Mouse (Mus musculus) G1E-ER4 (cell line): ENCODE data around the gene Nutf2-ps1. TPM values are rescaled to one million over a fixed set of nuclear protein-coding genes. Genes with fewer than 3 reads are reported as not detected.
"Not testable (repeated sequence)": the region's sequence is repeated elsewhere in the genome, so short reads cannot be mapped to it uniquely, and the experiment has no call there.

Source experiments
- GATA1 ChIP-seq: IDR thresholded peaks from one replicate; pipeline ENCODE4 v1.8.0; 2012; ENCODE audit warnings: low read length, inconsistent platforms
- polyA plus RNA-seq: library from polyadenylated mRNA; stranded (reverse); fragments of >175 nt; gene quantifications from 2 replicates; pipeline ENCODE4 v1.2.3, GENCODE M21; 2012

Gene Nutf2-ps1
- 167 and 201 TPM in 2 replicates for polyA plus RNA-seq

DNA sequence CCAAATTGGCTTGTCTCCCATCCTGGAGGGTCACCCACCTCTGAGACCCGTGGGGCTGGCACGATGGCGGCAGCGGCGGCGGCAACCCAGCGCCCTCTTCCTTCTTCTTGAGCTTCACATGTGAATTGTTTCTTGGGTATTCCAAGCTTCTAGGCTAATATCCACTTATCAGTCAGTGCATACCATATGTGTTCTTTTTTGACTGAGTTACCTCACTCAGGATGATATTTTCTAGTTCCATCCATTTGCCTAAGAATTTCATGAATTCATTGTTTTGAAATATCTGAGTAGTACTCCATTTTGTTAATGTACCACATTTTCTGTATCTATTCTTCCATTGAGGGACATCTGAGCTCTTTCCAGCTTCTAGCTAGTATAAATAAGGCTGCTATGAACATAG lies at the start of gene Nutf2-ps1:
Gene Nutf2-ps1 (minus strand): TSS at position 101 of the 400 bp plus-strand sequence.
- not testable (repeated sequence) for TF ChIP-seq GATA1

DNA sequence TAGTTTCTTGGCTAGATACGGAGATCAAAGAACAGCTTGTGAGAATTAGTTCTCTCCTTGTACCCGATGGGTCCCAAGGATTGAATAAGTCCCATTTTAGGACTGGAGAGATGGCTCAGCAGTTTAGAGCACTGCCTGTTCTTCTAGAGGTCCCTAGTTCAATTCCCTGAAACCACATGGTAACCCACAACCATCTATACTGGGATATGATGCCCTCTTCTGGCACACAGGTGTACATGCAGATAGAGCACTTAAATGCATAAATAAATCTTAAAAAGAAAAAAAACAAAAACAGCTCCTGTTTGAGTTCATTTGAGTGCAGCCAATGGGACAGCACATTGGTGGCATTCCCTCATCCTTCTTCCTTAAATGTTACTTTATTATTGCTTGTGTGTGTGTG lies 49.2 kb upstream of the Nutf2-ps1 start:
- TF ChIP-seq GATA1, result no peak

DNA sequence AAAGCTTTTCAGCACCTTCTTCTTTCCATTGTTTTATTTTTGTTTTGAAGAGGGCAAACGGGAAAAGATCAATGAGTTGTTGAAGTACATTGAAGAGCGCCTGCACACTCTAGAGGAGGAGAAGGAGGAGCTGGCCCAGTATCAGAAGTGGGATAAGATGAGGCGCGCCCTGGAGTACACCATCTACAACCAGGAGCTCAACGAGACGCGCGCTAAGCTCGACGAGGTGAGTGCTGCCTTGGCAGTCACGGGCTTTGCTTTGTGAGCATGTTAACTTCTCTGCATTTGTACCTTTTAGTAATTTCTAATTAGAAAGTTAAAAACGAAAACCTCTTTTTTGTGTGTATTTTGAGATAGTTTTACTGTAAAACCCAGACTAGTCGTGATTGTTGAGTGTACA lies 32.8 kb upstream of the Nutf2-ps1 start:
- no peak for TF ChIP-seq GATA1

DNA sequence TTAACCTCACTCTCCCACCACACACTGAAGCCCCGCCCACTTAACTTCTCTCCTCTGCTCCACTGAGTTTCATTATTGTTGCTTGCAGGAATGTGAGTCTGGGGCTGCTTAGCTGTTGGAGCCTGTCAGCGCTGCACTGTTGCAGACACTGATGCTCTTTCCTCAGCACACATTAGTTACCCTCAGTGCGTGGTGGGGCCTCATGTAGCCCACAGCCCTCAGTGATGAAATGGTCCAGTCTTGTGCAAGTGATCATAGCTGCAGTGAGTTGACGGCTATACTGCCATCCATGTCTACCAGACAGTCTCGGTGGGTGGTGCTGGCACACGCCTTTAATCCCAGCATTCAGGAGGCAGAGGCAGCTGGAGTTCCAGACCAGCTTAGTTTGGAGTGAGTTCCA lies 20.1 kb upstream of the Nutf2-ps1 start:
- no peak for TF ChIP-seq GATA1

DNA sequence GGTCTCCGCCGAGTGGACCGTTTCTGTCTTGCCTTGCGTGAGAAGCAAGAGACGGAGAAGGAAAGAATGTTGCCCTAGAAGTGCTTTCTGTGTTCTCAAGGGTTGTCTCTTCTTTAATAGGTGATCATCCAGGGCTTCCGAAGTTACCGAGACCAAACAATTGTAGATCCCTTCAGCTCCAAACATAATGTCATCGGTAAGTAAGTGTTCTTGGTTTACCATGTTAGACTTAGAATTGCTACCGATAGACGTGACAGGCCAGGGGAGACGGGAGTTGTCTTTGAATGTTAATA lies 12.4 kb upstream of the Nutf2-ps1 start:
- TF ChIP-seq GATA1, result no peak

DNA sequence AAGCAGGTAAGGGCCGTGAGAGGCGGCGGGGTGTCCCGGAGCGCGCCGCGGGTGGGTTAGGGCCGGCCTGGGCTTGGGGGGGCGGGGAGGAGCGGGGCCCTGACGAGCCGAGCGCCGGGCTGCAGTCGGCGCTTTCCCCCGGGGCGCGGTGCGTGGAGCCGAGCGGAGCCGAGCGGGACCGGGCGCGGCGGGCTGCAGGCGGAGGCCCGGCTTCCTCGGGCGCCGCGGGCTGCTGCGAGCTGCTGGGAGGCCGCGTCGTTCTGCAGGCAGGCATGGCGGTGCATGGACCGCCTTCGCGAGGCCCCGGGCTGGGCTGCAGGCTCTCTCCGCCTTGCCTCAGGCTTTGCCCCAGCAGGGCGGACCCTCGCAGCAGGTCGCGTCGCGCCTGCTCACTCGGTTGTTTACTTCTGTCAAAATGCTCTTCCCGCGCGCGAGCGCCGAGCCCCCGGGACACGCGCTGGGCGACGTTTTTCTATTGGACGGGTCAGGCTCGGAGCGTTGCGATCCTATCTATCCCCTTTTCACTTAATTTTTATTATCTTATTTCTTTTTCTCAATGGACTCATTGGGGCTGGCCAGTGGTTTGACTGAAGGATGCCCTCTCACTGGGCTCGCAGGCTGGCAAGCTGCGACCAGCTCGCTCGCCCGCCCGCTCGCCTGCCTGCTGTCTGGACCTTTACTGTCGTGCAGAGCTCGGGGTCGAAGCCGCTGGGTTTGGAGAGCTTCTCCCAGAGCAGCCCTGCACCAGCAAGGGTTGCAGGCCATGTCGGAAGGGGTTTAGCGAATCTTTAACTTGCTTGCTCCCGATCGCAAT lies 11.9 kb upstream of the Nutf2-ps1 start:
- TF ChIP-seq GATA1, result no peak

DNA sequence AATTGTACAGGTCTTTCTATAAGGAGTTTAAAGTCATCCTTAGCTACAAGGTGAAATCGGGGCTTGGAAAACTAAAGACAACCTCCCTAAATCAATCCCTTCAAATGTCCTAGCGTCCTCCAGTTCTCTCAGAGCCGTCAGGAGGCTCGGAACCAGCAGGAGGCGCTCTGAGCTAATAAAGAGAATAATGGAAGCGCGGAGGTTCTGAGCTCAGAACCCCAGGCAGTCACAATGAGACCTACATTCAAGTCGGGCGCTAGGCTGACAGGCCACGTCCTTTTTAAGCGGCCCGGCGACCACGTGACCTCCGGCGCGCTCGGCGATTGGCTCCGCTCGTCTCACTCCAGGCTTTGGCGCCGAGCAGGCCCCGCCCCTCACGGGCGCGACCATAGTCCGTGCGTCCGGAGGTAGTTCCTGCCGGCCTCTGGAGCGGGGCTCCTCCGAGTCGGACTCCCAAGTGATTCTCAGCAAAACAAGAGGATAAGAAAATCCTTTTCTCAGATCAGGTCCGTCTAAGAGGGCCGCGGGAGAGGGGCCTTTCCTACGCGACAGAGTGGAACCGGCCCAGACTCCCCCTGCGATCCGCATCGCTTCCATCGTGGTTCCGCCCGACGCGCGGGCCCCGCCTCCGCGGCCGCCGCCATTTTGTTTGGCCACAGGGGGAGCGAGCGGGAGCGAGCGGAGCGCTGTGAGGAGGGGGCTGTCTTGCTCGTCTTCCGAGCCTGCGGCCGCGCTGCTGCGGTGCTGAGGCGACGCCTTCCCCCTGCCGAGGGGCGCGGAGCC lies 11.1 kb upstream of the Nutf2-ps1 start, which contains the start of gene Smc3:
Gene Smc3 (plus strand): TSS at position 642 of the 783 bp plus-strand sequence.
- no peak for TF ChIP-seq GATA1

DNA sequence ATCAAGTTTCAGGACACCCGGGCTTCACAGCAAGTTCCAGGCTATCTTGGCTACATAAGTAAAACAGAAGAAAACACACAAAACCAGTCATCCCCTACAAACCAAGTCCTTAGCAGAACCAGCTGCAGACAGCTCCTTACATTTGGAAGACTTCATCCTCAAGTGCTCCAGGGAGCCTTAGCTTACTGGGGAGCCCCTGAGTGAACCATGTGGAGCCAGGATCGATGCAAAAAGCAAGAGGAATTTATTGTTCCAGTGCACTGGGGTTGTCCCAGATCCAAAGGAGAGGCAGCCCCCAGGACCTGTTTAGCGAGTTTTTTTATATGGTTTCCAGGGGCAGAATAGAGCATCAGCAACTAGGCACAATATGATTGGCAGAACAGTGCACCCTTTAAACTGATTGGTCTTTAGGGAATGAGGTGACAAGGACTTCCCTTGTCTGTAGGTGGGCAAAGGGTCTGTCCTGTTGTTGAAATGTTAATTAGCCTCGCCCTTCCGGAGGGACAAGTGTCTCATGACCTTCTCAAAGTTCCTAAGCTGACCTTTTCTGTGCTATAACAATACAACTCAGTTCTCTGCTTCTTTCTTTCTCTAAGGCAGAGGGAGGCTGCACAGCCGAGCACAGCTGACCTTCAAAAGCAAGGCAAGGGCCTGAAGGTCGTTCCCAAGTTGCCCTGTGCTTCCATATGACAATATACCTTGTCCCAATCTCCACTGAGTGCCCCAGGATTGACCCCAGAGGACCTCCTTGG lies 8.0 kb upstream of the Nutf2-ps1 start:
- TF ChIP-seq GATA1, result no peak

DNA sequence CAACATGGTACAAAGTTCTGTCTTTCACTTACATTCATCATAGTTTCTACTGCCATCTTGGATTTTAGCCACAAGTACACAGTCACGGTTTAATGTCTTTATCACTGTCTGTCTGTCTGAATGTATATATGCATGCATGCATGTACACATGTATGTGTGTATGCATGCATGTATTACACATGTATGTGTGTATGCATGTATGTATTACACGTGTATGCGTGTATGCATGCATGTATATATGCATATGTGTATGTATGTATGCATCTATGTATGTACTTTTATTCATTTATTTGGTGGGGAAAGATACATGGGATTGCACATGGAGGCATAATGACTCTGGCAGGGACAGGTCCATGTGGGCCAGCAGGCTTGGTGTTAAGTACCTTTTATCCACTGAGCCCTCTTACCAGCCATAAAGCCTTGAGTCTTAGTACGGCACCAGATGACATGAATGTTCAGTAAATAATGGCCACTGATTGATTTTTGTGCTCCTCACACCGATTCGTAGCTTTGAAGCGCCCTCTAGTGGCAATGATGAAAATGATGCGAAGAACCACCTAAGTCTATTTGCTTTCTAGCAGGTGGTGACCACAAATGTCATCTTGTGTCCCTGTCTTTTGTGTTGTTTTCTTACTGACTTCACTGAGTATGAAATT lies 10.1 kb downstream of the Nutf2-ps1 start:
- TF ChIP-seq GATA1, result no peak

DNA sequence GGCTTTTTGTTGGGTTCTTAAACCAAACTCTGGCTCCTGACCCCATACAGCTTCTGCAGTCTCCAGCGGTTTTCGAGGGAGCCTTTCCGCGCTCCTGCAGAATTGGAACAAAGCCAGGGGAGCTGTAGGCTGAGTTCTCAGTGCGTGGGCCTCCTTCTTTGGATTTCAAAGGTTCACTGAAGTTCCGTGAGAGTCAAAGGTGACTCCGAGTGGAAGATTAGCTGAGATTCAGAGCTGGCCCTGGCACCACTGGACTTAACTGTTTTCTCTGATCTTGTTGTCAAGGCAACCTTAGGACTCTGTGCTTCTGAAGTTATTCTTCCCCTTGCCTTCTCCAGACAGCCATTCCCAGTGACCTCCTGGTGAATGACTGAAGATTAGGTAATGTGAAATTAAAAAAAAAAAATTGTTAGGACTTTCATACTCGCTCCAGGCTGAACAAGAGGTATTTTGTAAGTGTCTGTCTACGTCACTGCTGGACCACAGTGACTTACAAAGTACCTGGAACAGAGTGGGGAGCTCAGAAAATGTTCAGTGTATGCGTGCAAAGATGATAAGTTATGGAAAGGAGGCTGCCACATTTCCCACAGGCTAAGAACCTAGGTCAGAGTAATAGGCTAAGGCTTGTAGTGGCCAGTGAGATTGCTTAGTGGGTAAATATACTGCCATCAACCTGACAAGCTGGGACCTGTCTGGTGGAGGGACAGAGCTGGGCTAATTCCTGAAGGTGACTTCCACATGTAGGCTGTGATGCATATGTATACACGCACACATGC lies 11.7 kb downstream of the Nutf2-ps1 start:
- no peak for TF ChIP-seq GATA1

DNA sequence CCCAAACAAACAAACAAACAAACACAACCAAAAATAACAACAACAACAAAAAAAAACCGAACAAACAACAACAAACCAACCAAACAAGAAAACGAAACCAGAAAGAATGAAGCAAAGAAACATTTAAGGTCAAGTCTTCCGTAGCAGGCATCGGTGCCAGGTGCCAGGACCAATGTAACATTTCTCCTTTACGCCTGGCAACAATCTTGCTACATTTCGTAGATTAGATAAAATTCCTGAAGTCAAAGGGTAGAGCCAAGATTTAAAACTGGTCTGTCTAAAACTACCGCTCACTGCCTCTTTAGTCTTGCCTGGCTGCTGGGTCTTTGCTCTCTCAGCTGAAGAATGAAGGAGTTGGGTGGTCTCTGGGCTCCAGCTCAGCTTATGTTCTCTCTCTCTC lies 12.8 kb downstream of the Nutf2-ps1 start:
- no peak for TF ChIP-seq GATA1

DNA sequence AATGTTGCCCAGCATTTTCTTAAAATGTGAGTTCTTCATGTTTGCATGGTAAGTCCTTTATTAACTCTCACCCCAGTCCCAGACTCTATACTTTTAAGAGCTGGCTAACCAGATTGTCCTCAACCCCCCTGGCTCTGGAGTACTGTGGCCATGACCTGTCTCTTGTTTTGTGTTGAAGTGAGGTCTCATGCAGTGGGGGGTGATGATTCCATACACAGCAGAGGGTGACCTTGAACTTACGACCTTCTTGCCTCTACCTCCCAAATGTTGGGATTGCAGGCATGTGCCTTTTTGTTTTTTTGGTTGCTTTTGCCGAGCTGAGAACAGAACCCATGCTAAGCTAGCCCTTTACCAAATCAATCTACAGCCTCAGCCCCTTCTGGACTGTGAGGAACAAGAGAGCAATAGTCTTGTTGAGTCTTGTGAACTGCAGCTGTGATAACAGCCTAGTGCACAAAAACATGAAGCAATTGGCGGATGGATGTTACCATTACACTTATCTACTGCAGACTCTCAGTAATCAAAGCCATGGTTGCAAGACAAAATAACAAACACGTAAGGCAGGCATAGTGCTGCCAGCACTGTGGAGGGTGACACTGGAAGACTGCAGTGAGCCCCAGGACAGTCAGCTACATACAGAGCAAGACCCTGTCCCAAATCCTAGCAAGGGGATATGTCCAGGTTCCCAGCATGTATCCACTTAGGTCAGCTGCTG lies 13.4 kb downstream of the Nutf2-ps1 start:
- no peak for TF ChIP-seq GATA1

DNA sequence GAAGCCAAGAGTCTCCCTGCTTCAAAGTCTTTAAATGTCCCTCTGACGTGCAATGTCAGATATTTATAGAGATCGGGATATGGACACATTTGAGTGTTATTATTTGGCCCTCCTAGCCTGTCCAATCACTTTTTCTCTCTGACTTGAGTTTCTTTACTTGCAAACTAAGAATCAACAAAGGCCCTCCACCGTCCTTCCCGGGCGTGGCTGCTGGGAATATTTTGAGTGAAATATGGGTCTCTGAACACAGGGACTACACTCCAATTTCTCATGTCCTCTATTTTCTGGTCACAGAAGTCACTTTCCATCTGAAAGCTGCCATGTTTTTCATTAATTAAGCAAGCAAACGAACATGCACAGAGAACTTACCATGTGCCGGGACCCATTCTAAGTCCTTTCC lies 14.3 kb downstream of the Nutf2-ps1 start:
- no peak for TF ChIP-seq GATA1

DNA sequence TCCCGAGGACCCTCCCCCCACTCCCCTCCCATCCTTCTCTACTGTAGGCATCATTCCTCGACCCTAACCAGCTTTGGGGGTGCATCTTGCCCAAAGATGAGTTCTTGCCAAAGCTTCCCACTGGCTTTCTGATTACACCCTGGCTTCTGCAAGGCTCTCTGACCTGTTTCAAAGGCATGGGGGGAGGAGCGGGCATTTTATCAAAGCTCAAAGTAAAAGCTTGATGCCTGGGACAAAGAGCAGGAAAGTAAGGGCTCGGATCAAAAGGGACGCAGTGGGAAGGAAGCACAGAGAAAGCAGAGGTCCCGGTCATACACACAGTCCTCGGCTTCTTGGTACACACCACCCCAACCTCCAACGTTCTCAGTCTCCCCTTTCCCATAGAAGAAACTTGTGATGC lies 14.7 kb downstream of the Nutf2-ps1 start:
- TF ChIP-seq GATA1, result no peak
